Mouse (Mus musculus) kidney, embryonic 14.5 days (tissue): ENCODE measurements around the gene Vangl2. TPM values are rescaled to one million over a fixed set of nuclear protein-coding genes. Genes with fewer than 3 reads are reported as not detected.

ENCODE experiments used
- ATAC-seq: fragments of 200-750 bp; cut with Nextera tagmentation; 2 replicates; pipeline ENCODE4 v1.8.0; 2017; ENCODE audit warnings: moderate number of reproducible peaks, mild to moderate bottlenecking, moderate TSS enrichment, moderate library complexity; ENCODE audit not compliant: low FRiP score, low TSS enrichment
- H3K27ac ChIP-seq: fragments of 300-500 bp; sonication (generic); 2 replicates; pipeline ENCODE4 v1.5.1; 2014; ENCODE audit warnings: low read depth, mild to moderate bottlenecking, low read length, moderate library complexity, mixed read lengths
- H3K27me3 ChIP-seq: fragments of 300-500 bp; sonication (generic); 2 replicates; pipeline ENCODE4 v1.6.1; 2014; ENCODE audit warnings: mild to moderate bottlenecking, low read length; ENCODE audit not compliant: control insufficient read depth, insufficient read depth
- H3K36me3 ChIP-seq: fragments of 300-500 bp; sonication (generic); 2 replicates; pipeline ENCODE4 v1.6.1; 2014; ENCODE audit warnings: low read length, mixed read lengths; ENCODE audit not compliant: control insufficient read depth, insufficient read depth
- H3K4me1 ChIP-seq: fragments of 300-500 bp; sonication (generic); 2 replicates; pipeline ENCODE4 v1.6.1; 2014; ENCODE audit warnings: low read length, mixed read lengths; ENCODE audit not compliant: control insufficient read depth, insufficient read depth
- H3K4me2 ChIP-seq: fragments of 300-500 bp; sonication (generic); replicated peaks from 2 replicates; pipeline ENCODE4 v1.6.1; 2014; ENCODE audit warnings: low read depth, mild to moderate bottlenecking, low read length
- H3K4me3 ChIP-seq: fragments of 300-500 bp; sonication (generic); 2 replicates; pipeline ENCODE4 v1.5.1; 2014; ENCODE audit warnings: mild to moderate bottlenecking, low read length
- H3K9ac ChIP-seq: fragments of 300-500 bp; sonication (generic); 2 replicates; pipeline ENCODE4 v1.6.1; 2014; ENCODE audit warnings: low read depth, mild to moderate bottlenecking, low read length, moderate library complexity
- H3K9me3 ChIP-seq: fragments of 300-500 bp; sonication (generic); 2 replicates; pipeline ENCODE4 v1.6.1; 2016; ENCODE audit warnings: low read length; ENCODE audit not compliant: control insufficient read depth
- WGBS: fragments of 180-500 bp; shearing (Covaris S2); extraction: QIAGEN DNeasy Blood & Tissue Kit; methylation state at CpG from one replicate; pipeline ENCODE4 v1.1.7; 2014; 5-methylcytosine and 5-hydroxymethylcytosine counted together
- polyA plus RNA-seq: library from polyadenylated mRNA; unstranded; fragments of >200 nt; fragmentation: Nextera tagmentation; extraction: Ambion mirVana; gene quantifications from 2 replicates; pipeline ENCODE4 v1.2.1, GENCODE M21; 2014

The Vangl2 gene
- polyA plus RNA-seq, 1 experiment from 2014 or later: 19.0 TPM

GRCm38 (mm10) chr1:171970854-171971586 lies 57.2 kb downstream of the Vangl2 start:
- no peak for ATAC-seq
- H3K4me2 ChIP-seq: no peak overlapping the region
- H3K4me1 ChIP-seq: no peaks in the 10 kb centered on the region
- WGBS: 41% methylated on average over 10 of the region's 10 CpGs
- H3K9me3 ChIP-seq: no peaks in the 10 kb centered on the region
- no peaks in the 10 kb centered on the region for H3K27me3 ChIP-seq
- H3K4me3 ChIP-seq: no peak overlapping the region
- H3K27ac ChIP-seq: no peak overlapping the region
- H3K9ac ChIP-seq: no peak overlapping the region
- H3K36me3 ChIP-seq: no peaks in the 10 kb centered on the region

DNA sequence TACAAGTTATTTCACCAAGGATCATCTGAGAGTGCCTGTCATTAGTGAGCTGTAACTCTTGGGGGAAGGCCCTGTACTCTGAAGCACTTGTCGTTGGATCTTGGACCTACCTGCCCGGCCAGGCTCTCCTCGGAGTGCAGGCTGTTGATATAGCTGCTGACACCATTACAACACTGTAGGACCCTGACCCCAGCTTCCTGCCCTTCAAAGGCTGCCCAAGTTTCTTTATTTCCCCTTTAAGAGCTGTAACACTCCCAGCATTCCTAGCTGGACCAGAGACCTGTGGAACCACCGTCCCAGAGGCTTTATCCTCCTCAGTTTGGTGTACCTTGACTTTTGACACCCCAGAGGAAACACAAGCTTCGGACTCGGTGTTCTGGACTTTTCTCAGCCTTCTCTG lies 59.0 kb downstream of the Vangl2 start:
- 74% methylated on average over 6 of the region's 6 CpGs for WGBS
- Histone ChIP-seq H3K27ac (no peak overlapping the region), H3K27me3 (no peaks in the 10 kb centered on the region), H3K4me3 (no peak overlapping the region), H3K4me1 (no peaks in the 10 kb centered on the region), H3K4me2 (no peak overlapping the region), H3K36me3 (no peaks in the 10 kb centered on the region), H3K9me3 (no peaks in the 10 kb centered on the region), H3K9ac (no peak overlapping the region)
- ATAC-seq: no peak

GRCm38 (mm10) chr1:171966054-171966790 lies 62.0 kb downstream of the Vangl2 start:
- H3K9ac ChIP-seq: no peak overlapping the region
- no peaks in the 10 kb centered on the region for H3K27me3 ChIP-seq
- H3K4me3 ChIP-seq: no peak overlapping the region
- H3K9me3 ChIP-seq: no peaks in the 10 kb centered on the region
- H3K4me1 ChIP-seq: no peaks in the 10 kb centered on the region
- 74% methylated on average over 6 of the region's 6 CpGs for WGBS
- H3K27ac ChIP-seq: no peak overlapping the region
- no peaks in the 10 kb centered on the region for H3K36me3 ChIP-seq
- no peak overlapping the region for H3K4me2 ChIP-seq
- no peak for ATAC-seq

GRCm38 (mm10) chr1:171963613-171964012 lies 64.6 kb downstream of the Vangl2 start:
- Histone ChIP-seq H3K9me3 (no peaks in the 10 kb centered on the region), H3K36me3 (no peaks in the 10 kb centered on the region), H3K4me3 (no peak overlapping the region), H3K4me2 (no peak overlapping the region), H3K27ac (no peak overlapping the region), H3K4me1 (no peaks in the 10 kb centered on the region), H3K9ac (no peak overlapping the region), H3K27me3 (no peaks in the 10 kb centered on the region)
- 57% methylated on average over 6 of the region's 6 CpGs for WGBS
- no peak for ATAC-seq

DNA sequence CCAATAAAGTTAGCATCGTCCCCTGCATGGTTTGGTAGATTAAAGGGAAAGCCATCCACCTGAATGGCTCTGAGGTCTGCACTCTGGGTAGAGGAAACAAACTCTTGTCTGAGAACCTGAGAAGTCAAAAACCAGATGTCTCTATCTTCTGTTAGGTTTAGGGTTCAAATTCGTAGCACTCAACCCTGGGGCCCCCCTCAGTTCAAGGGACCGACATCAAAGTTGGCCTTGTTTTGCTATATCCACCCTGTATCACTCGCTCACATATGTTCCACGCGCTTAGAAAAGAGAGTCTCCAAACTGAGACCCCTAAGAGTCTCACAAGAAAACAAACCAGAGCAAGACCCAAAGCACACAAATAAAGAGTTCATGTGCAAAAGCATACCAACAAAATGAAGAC lies 66.5 kb downstream of the Vangl2 start:
- H3K4me2 ChIP-seq: no peak overlapping the region

GRCm38 (mm10) chr1:171960726-171961125 lies 67.5 kb downstream of the Vangl2 start:
- no peak for ATAC-seq
- Histone ChIP-seq H3K27me3 (no peaks in the 10 kb centered on the region), H3K4me2 (no peak overlapping the region), H3K36me3 (no peaks in the 10 kb centered on the region), H3K27ac (no peak overlapping the region), H3K4me3 (no peak overlapping the region), H3K9ac (no peak overlapping the region), H3K4me1 (no peaks in the 10 kb centered on the region), H3K9me3 (no peaks in the 10 kb centered on the region)
- WGBS: 94% methylated on average over 5 of the region's 5 CpGs

More for the DNA sequence above, 66.5 kb downstream of the Vangl2 start:
- H3K4me3 ChIP-seq: no peak overlapping the region
- no peak overlapping the region for H3K9ac ChIP-seq
- no peaks in the 10 kb centered on the region for H3K36me3 ChIP-seq
- ATAC-seq: no peak
- H3K9me3 ChIP-seq: no peaks in the 10 kb centered on the region
- H3K4me1 ChIP-seq: no peaks in the 10 kb centered on the region
- H3K27ac ChIP-seq: no peak overlapping the region
- no peaks in the 10 kb centered on the region for H3K27me3 ChIP-seq
- WGBS: 85% methylated on average over 6 of the region's 6 CpGs

GRCm38 (mm10) chr1:171957411-171957810 lies 70.8 kb downstream of the Vangl2 start:
- H3K9ac ChIP-seq: no peak overlapping the region
- no peaks in the 10 kb centered on the region for H3K4me1 ChIP-seq
- 56% methylated on average over 2 of the region's 2 CpGs for WGBS
- H3K4me3 ChIP-seq: no peak overlapping the region
- H3K27ac ChIP-seq: no peak overlapping the region
- H3K27me3 ChIP-seq: no peaks in the 10 kb centered on the region
- no peak overlapping the region for H3K4me2 ChIP-seq
- no peaks in the 10 kb centered on the region for H3K9me3 ChIP-seq
- ATAC-seq: no peak
- H3K36me3 ChIP-seq: no peaks in the 10 kb centered on the region

- H3K27ac ChIP-seq: no peak overlapping the region
- ATAC-seq: no peak
- H3K4me3 ChIP-seq: no peak overlapping the region
- H3K36me3 ChIP-seq: no peaks in the 10 kb centered on the region
- WGBS: 68% methylated on average over 6 of the region's 6 CpGs
- H3K4me2 ChIP-seq: no peak overlapping the region
- no peaks in the 10 kb centered on the region for H3K4me1 ChIP-seq
- H3K27me3 ChIP-seq: no peaks in the 10 kb centered on the region
- no peaks in the 10 kb centered on the region for H3K9me3 ChIP-seq
- no peak overlapping the region for H3K9ac ChIP-seq
These were observed 73.2 kb downstream of the Vangl2 start for GRCm38 (mm10) chr1:171955071-171955470.
